Mouse (Mus musculus) 416B (cell line): ENCODE data around the gene Fgf18.

Experiments used
- DNase-seq: peaks from one replicate; pipeline ENCODE4 v3.0.0; 2011; ENCODE audit warnings: low read depth

Fgf18 gene

DNA sequence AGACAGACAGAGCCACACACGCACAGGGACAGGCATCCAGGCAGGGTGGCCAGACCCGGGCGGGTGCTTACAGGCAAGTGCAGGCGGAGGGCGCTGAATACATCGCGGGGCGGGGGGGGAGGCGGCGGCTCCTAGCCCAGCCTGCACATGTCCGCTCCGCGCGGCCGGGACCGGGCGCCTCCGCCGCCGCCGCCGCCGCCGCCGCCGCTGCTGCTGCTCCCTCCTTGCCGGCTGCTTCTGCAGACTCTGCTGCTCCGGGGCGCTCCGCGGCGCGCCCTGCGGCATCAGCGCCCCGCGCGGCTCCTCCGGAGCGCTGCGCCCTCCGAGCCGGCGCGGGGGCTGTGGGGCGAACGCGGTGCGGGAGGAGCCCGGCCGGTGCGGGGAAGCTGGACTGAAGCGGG, at the start of gene Fgf18:
Gene Fgf18, minus strand, starts transcription at position 230 of the 401 bp plus-strand sequence.
- no peak for DNase-seq

DNA sequence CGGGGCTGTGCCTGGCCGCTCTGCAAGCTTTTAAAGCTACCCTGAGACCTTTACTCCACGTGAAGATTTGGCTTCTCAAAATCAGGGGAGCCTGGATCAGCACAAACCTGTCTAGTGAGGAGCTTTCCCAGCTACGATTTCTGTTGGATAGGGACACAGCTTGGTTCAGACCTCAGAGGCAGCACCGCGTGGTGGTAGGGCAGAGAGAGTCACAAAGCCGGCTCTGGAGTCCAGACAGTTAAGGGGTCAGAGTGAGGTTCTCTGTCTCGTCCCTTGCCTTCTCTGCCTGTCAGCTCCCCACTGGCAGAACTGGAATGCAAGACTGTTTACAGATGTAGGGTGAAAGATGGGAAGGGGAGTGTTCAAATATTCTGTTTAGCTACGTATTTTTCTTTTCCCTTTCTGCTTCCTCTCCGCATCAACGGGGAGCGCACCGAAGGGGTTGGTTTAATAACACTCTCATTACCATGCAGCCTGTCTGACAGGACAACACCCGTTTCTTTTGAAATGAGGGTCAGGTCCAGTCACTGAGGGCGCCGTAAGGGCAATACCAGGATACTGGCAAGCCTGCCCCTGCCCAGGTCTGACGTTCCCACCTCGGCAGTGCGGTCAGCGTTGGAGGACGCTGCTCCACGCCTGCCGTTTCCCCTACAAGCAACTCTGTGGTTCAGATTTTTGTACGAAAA, 49.4 kb upstream of the Fgf18 start:
- DNase-seq = no peak

DNA sequence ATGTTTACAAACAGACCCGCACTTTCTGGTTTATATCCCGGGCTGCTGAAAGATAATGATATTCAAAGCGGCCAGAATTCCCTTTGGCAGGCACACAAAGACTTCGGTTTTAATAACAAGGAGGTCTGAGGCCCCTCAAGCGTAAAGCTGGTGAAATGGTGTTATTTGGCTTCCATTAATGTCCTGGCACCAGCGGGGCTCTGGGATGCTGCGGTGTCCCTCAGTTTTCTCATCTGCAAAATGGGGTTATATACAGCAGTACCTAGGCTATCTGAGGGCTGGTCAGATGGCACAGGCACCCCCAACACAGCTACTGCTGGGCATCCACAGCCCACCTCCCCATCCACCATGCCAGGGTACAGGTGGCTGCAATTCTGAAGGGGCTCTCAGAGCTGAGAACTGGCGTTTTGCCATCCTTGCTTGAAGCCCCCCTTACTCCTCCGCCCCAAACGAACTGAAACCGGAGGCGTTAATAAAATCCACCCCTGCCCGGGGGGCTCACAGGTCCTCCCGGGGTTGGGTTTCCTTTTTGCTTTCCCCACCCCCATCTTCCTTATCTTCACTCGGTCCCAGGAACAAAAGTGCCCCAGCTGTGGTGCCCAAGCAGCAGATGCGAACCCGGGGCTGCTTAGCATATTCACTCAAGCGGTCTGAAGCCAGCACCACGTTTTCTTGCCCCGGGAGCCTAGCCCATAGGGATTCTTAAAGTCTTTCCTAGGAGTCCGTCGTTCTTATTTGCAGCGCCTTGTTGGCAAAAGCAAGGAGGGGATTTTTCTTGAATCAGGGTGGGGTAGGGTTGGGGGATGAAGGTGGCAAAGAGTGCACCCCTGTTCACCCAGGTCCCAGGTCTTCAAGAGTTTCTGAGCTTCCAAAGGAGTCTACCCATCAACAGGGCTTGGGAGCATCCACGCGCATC, 48.6 kb upstream of the Fgf18 start:
- DNase-seq = no peak

DNA sequence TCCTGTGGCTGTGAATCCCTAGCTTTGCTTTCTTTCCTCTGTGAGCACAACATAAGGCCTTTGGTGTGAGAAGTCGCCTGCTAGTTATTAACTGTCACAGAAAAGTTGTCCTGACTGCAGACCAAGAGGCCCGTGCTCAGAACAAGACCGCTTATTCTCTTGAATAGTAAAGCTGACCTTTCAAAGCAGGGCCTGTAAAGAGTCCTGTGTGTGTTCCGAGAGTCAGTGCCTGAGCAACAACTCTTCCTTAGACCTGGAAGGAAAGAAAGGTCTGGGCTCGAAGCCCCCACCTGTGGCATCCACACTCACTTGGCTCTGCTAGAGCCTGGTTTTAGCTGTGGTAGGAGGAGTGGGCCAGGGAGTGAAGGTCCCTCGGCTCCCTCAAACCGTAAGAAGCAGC, 47.9 kb upstream of the Fgf18 start:
- no peak for DNase-seq

DNA sequence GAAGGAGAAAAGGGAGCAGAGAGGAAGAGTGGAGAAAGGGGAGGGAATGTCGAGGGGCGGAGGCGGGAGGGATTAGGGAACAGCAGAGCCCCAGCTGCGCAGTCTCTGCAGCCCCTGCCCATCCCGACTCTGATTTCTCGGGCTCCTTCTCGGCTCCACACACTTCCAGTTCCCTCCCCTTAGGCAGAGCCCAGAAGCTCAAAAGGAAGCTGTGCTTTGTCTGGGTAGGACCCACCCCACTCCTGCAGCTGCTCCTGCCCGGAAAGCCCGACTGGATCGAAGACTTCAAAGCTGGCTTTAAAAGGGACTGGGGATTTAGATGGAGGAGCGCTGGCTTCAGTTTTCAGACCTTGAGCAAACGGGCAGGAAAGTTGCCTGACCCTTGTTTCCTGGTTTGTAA, 46.5 kb upstream of the Fgf18 start:
- DNase-seq = no peak

DNA sequence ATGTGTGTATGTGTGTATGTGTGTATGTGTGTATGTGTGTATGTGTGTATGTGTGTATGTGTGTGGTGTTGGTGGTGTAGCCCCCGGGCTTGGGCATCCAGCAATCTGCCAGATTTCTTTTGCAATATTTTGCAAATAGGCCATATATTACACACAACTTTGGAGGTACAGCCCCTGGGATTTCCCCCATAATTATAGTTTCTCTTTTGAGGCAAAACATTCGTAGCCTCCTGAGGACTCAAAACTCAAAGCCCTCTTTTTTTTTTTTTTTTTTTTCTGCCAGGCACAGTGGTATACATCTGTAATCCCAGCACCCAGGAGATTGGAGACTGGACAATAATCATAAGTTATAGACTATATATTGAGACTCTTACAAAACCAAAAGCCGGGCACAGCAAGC, 34.6 kb upstream of the Fgf18 start:
- DNase-seq = no peak

DNA sequence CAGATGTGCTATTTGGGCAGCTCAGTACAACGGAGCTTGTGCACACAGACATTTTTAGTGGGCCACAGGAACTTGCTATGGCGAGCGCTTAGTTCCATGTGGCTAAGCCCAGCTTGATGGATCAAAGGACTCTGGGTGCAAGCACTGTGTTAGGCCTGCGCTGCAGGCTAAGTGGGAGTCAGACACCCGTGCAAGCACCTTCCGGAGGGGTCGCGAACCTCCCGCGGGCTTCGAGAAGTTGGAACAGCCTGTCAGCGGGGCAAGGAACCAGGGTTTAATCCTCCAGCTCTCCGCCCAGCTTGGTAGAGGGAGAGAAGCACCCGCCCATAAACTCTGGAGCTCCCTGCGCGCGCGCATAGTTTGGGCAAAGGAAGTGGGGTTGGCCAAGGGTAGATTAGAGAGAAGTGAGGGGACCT, 33.5 kb upstream of the Fgf18 start:
- no peak for DNase-seq

DNA sequence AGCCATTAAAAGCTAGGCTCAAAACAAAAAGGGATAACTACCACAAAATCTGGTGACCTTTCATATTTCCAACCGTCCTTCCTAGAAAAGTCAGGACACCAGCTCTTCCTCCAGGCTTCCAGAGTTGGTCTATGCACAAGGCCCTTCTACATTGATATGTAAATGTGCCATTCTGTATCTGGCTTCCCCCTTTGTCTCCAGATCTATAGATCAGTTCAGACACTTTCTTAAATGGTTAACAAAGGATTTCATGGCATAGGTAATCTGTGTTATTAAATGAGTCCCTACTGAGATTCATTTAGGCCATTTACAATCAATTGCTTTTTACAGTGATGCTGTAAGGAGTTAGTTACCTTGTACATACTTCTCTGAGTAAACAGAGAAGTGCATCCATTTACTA, 32.6 kb upstream of the Fgf18 start:
- no peak for DNase-seq

DNA sequence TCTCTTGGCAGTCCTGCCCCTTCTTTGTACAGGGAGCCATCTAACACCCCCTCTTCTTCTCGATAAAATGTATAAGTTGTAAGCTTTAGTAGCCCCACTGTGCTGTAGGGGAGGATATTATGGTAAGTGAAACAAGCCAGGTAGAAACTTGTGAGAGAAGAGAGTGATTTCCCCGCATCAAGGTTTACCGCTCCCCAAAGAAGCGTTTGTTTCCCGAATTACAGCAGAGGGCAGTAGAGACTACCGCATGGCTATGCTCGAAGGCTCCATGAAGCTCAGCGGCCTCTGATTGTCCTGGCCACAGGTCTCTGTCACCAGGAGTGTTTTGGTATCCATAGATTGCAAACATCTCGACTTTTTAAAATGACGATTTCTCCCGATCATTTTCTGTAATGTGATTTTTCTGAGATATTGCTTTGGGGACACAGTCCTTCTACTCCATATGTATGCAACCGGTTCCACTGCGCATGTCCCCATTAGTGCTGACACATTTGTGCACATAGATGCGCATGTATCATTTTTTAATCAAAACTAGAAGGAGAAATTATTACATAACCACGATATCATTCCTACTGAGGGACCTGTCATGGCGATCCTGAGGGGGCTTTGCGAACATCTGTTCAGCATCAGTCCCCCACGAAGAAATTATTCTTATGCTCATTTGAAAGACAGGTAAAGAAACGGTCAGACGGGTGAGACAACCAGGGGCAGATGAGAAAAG, 29.5 kb upstream of the Fgf18 start:
- DNase-seq = peak; percentile 59

DNA sequence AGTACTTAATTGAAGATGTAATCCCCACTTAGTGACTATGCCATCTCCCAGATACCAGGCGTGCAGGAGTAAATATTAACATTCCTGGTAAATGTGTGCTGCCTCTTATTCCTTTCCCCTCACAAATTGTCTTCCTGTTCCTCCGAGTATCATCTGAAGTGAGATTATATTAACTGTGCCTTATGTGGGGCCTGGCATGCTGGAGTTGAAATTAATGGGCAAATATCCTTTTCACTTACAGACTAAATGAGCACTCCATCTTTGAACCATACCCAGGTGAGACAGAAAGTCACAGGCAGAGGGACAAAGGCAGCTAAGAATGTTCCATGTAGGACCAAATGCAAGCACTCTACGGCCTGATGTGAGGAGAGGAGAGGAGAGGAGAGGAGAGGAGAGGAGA, 28.6 kb upstream of the Fgf18 start:
- DNase-seq = no peak

DNA sequence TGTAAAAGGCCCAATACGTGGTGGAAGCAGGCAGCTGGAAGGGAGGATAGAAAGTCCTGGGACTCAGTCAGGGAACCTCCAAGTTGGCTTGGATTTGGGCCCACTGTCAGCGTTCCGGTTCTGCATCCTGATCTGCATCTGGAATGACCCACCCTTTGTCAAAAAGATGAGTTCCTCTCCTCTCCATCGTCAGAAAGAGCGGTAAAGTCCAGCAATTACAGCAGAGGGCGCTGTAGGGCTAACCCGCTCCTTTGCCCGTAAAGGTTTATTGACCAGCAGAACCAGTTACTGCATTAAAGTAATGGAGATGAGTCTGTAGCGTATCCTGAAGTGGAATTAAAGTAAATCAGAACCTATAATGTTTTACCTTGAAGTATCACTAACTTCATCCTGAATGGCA, 23.3 kb upstream of the Fgf18 start:
- peak; percentile 60 for DNase-seq

DNA sequence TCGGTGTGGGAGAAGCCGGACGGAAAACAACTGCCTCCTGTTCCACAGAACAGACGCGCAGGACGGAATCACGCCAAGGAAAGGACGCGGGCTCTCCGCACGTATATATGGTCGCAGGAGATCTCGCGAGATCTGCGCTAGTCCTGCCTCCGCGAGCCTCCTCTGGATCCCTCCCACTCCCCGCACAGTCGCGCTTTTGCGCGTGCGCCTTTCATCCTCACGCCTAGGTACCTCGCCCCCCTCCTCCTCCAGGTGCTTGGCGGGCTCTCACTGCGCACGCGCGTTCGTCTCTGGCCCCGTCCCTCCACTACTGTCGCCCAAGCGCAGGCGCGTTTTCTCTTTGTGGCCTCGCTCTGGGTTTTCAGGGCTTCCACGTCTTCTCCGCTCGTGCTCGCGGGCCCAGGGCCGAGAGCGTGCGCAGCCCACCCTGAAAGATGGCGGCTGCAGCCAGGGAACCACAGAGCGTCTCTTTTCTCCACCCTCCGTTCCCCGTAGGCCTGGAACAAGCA, 15.9 kb upstream of the Fgf18 start, which contains the start of gene Npm1:
Gene Npm1, minus strand, starts transcription at position 209 of the 509 bp plus-strand sequence.
- peak; percentile 99 for DNase-seq

DNA sequence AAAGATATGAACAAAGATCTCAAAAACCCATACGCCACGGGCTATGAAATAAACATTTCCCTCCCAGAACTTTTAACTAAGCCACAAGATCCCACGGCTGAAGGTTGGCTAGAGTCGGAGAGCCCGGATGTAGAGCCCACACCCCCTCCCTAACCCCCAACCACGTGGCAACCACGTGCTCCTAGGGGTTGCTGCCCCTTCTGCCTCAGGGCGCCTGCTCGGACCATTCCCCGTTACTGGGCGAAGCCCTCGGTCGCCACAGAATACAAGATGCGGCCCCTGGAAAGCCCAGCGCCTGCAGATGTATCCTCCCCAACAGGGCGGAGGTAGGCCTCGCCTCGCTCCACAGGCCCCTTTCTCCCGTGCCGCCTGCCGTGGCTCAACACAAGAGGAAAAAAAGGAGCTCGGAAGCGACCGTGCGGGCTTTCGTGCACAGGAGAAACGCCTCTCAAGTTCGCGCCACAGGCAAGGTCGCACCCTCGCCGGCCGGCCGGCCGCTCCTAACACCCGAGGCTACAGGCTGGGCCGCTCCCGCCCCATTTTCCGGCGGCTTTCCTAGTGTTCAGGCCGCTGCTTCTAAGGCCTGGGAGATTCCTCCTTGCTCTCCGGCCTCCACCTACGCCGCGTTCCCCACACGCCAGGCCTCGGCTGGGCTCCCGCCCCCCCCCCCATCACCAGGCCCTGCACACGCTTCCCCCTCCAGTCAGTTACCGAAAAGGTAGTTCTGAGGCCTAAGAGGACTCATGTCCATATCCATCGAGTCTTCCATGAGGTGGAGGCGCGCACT, 15.2 kb upstream of the Fgf18 start:
- DNase-seq = peak; percentile 83

DNA sequence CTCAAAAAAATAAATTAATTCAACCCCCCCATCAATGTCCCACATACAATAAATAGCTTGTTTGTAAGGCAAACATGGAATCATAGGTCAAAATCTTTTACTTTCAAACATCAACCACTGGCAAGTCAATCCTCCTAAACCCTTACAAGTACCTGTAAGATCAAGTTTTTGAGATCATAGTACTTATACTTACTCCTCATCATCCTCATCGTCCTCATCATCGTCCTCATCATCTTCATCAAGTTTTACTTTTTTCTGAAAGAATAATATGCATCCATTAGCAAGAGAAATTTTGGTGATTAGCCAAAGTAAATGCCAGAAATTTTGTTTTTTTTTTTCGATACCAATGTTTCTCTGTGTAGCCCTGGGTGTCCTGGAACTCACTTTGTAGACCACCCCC, 12.5 kb upstream of the Fgf18 start:
- no peak for DNase-seq

DNA sequence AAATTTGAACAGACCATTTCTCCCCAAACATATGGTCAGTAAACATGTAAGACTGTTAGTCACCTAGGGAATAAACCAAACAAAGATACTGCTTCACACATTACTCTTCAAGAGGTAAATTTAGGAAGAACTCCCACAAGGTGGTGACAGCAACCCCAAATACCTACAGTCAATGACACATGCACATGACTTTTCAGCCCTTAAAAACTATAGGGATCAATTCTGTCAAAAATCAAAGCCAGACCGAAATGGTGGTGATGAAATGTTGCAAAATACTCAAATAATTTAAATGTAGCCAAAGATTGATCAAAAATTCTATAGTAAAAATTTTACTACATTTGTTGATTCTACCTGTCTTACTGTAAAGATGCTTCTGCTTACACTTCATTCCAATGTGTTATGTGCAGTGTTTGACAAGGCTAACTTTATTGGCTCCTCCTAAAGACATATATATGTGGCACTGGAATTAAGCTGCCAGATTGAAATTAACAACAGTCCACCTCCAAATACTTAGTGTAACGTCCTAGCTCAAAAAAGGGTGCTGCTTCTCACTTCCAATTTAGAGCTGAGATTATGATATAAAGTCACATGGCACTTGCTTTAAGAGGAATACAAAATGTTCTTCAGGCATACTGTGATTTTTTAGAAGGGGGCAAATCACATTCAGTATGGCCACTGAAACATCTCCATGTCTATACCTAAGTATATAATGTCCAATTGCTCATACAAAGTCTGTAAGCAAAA, 10.4 kb upstream of the Fgf18 start:
- no peak for DNase-seq

DNA sequence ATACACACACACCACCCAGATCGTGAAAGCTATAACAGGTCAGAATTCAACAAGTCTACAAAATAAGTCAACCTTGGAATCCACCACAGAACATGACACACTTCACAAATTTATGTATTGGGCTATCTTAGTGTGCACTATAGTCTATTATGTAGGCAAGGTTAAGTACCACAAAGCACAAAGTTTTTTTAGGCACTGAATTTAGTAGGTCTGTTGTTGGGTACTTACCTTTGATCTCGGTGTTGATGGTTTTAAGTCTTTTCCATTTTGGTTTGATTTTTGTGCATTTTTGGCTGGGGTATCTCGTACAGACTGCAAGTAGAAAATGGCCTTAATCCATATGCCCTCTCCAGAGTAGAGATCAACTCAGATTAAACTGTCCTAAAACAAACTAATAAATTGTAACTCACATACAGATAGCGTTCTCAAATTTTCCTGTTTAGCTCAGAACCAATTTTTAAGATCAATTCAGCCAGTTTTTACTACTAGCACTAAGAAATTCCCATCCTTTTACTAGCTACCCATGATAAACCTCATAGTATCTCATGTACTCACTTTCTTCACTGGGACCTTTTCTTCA, 9.3 kb upstream of the Fgf18 start:
- DNase-seq = no peak

DNA sequence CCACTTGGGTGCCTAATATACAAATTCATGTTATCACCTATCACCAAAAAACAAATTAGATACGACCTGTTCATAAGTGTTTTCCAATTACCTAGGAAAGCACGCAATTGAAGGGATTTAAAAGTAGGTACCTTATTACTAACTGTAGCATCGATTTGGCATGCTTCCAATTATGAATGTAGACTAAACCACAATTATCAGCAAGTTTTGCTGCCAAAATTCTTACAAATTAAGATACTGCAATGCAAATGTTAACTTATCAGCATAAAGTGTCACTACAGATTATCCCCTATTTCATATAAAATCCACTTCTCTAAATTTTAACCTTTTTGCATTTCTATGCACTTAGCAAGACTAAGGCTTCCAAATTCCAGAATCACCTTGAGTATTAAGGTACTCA, 7.3 kb upstream of the Fgf18 start:
- no peak for DNase-seq

DNA sequence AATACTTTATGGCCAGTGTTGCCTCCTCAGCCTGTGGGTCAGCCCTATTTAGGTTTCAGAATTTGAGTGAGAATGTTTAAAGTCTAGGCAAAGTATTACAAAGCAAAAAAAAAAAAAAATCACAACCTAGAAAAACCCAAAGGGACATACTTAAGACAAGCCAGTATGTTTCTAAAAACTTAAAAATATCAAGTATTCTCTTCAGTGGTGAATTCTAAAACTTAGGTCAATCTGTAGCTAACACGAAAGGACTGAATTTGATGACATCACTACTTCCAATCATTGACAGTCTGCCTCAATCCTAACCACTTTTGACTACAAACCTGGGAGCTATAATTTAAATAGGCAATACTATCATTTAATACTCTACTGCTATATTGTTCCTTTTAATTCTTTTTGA, 5.8 kb upstream of the Fgf18 start:
- no peak for DNase-seq

DNA sequence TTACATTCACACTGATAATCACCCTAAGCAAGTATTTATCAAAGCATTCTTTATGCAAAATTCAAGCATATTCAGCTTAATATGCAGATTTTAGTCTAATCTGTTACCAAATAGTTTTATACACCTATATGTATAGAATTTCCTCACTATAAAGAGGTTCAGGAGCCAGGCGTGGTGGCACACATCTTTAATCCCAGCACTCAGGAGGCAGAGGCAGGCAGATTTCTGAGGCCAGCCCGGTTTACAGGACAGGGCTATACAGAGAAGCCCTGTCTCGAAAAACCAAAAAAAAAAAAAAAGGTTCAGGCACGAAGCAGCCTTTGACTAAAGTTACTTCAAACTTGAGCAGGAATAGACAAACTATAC, 4.6 kb upstream of the Fgf18 start:
- no peak for DNase-seq

DNA sequence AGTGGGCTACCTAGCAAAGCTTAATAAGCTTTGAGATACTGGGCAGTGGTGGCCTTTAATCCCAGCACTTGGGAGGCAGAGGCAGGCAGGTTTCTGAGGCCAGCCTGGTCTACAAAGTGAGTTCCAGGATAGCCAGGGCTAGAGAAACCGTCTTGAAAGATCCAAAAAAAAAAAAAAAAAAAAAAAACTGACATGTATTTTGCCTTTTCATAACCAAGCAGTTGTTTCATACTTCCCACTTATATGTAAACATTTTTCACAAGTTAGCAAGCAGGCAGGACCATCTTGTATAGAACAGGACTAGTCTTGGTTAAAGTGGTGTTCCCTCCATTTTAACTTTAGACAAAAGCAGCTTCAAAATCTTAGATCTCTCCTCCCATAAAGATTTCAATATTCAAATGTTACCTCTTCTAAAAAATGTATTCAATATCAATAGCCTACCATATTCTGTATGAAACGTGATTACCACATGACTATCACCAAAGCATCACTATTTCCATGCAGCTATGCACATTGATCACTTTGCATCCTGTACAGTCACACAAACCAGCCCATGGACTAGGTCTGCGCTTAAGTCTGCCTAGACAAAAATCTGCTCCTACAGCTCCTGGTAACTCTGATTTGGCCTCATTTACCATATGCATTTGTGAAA, 4.1 kb upstream of the Fgf18 start:
- DNase-seq = peak; percentile 34
